Mouse (Mus musculus) liver, postnatal 0 days (tissue): ENCODE results near the gene 4930512M02Rik. TPM values are rescaled to one million over a fixed set of nuclear protein-coding genes. Genes with fewer than 3 reads are reported as not detected.

Experiments used
- ATAC-seq: fragments of 200-750 bp; cut with Nextera tagmentation; 2 replicates; pipeline ENCODE4 v1.8.0; 2017; ENCODE audit warnings: mild to moderate bottlenecking, moderate library complexity
- DNase-seq: peaks from one replicate; pipeline ENCODE4 v3.0.0-alpha.2; 2016
- H3K27ac ChIP-seq: fragments of 300-500 bp; sonication (generic); 2 replicates; pipeline ENCODE4 v1.5.1; 2014; ENCODE audit warnings: antibody characterized with exemption, moderate library complexity, mild to moderate bottlenecking, low read depth
- H3K27me3 ChIP-seq: fragments of 300-500 bp; sonication (generic); 2 replicates; pipeline ENCODE4 v1.6.1; 2014; ENCODE audit warnings: low read length, control low read depth, mixed read lengths; ENCODE audit not compliant: insufficient read depth
- H3K36me3 ChIP-seq: fragments of 300-500 bp; sonication (generic); replicated peaks from 2 replicates; pipeline ENCODE4 v1.6.1; 2014; ENCODE audit warnings: mild to moderate bottlenecking, control low read depth, low read length, moderate library complexity, mixed read lengths; ENCODE audit not compliant: insufficient read depth
- H3K4me1 ChIP-seq: fragments of 300-500 bp; sonication (generic); 2 replicates; pipeline ENCODE4 v1.6.1; 2014; ENCODE audit warnings: antibody characterized with exemption, mild to moderate bottlenecking, control low read depth; ENCODE audit not compliant: insufficient read depth
- H3K4me2 ChIP-seq: fragments of 300-500 bp; sonication (generic); 2 replicates; pipeline ENCODE4 v1.6.1; 2014; ENCODE audit warnings: low read depth, mild to moderate bottlenecking, low read length, moderate library complexity, mixed read lengths
- H3K4me3 ChIP-seq: fragments of 300-500 bp; sonication (generic); 2 replicates; pipeline ENCODE4 v1.5.1; 2014; ENCODE audit warnings: low read depth, low read length
- H3K9ac ChIP-seq: fragments of 300-500 bp; sonication (generic); replicated peaks from 2 replicates; pipeline ENCODE4 v1.6.1; 2014; ENCODE audit warnings: mild to moderate bottlenecking, moderate library complexity
- H3K9me3 ChIP-seq: fragments of 300-500 bp; sonication (generic); 2 replicates; pipeline ENCODE4 v1.6.1; 2016; ENCODE audit warnings: mild to moderate bottlenecking, control low read depth, low read length, mixed read lengths
- CTCF ChIP-seq: sonication (generic); IDR thresholded peaks from 2 replicates; pipeline ENCODE4 v1.5.1; 2016; ENCODE audit warnings: antibody characterized with exemption, low read depth
- EP300 ChIP-seq: IDR thresholded peaks from 2 replicates; pipeline ENCODE4 v1.6.1; 2016; ENCODE audit warnings: antibody characterized with exemption, low read depth, mild to moderate bottlenecking
- WGBS: fragments of 180-500 bp; shearing (Covaris S2); extraction: QIAGEN DNeasy Blood & Tissue Kit; methylation state at CpG from one replicate; pipeline ENCODE4 v1.1.7; 2014; ENCODE audit not compliant: insufficient replicate concordance; 5-methylcytosine and 5-hydroxymethylcytosine counted together
- polyA plus RNA-seq: library from polyadenylated mRNA; unstranded; fragments of >200 nt; fragmentation: Nextera tagmentation; extraction: Ambion mirVana; gene quantifications from 2 replicates; pipeline ENCODE4 v1.2.1, GENCODE M21; 2015

Gene 4930512M02Rik
- polyA plus RNA-seq, 1 experiment from 2014 or later: not detected

GRCm38 (mm10) chr11:11644303-11644702, 16.7 kb upstream of the 4930512M02Rik start:
- Histone ChIP-seq H3K4me2 (no peak overlapping the region), H3K9me3 (no peaks in the 10 kb centered on the region), H3K27me3 (no peaks in the 10 kb centered on the region), H3K9ac (no peak overlapping the region), H3K4me3 (no peak overlapping the region), H3K27ac (no peak overlapping the region), H3K36me3 (no peaks in the 10 kb centered on the region), H3K4me1 (no peaks in the 10 kb centered on the region)
- DNase-seq: no peak
- no peak for TF ChIP-seq CTCF
- no peak for TF ChIP-seq EP300
- ATAC-seq: no peak

- Histone ChIP-seq H3K27ac (no peak overlapping the region), H3K9me3 (no peaks in the 10 kb centered on the region), H3K4me1 (0 out of 2 replicates have a peak, but pooled peaks cover 3% of the 10 kb centered on the region), H3K9ac (no peak overlapping the region), H3K4me3 (no peak overlapping the region), H3K4me2 (no peak overlapping the region), H3K27me3 (no peaks in the 10 kb centered on the region), H3K36me3 (no peaks in the 10 kb centered on the region)
- WGBS: 28% methylated on average over 4 of the region's 4 CpGs
- ATAC-seq: no peak
- no peak for DNase-seq
- TF ChIP-seq CTCF (no peak), EP300 (no peak)
These were observed 3.4 kb downstream of the 4930512M02Rik start for GRCm38 (mm10) chr11:11624073-11624705.

GRCm38 (mm10) chr11:11609243-11609642, 18.4 kb downstream of the 4930512M02Rik start:
- TF ChIP-seq EP300 (no peak), CTCF (no peak)
- no peak for ATAC-seq
- Histone ChIP-seq H3K4me1 (no peaks in the 10 kb centered on the region), H3K27me3 (no peaks in the 10 kb centered on the region), H3K27ac (no peak overlapping the region), H3K9ac (no peak overlapping the region), H3K4me2 (no peak overlapping the region), H3K9me3 (peaks cover 16% of the 10 kb centered on the region), H3K36me3 (no peaks in the 10 kb centered on the region), H3K4me3 (no peak overlapping the region)
- DNase-seq: no peak
- 63% methylated on average over 2 of the region's 2 CpGs for WGBS

- TF ChIP-seq EP300: no peak
- no peak for TF ChIP-seq CTCF
These were observed 40.3 kb downstream of the 4930512M02Rik start for GRCm38 (mm10) chr11:11587327-11587726.

GRCm38 (mm10) chr11:11586423-11586822, 41.2 kb downstream of the 4930512M02Rik start:
- Histone ChIP-seq H3K27me3 (no peaks in the 10 kb centered on the region), H3K27ac (no peak overlapping the region), H3K9ac (no peak overlapping the region), H3K9me3 (no peaks in the 10 kb centered on the region), H3K4me1 (peaks cover 5% of the 10 kb centered on the region; the same call in 1 of the 2 replicates), H3K4me2 (no peak overlapping the region), H3K4me3 (no peak overlapping the region), H3K36me3 (no peaks in the 10 kb centered on the region)
- ATAC-seq (no peak), DNase-seq (no peak)
- 75% methylated on average over 1 of the region's 1 CpGs for WGBS
- TF ChIP-seq EP300 (no peak), CTCF (no peak)

More at GRCm38 (mm10) chr11:11587327-11587726, 40.3 kb downstream of the 4930512M02Rik start:
- Histone ChIP-seq H3K4me3 (no peak overlapping the region), H3K4me1 (peaks cover 5% of the 10 kb centered on the region; the same call in 1 of the 2 replicates), H3K27ac (no peak overlapping the region), H3K4me2 (no peak overlapping the region), H3K9me3 (no peaks in the 10 kb centered on the region), H3K27me3 (no peaks in the 10 kb centered on the region), H3K9ac (no peak overlapping the region), H3K36me3 (no peaks in the 10 kb centered on the region)
- DNase-seq (no peak), ATAC-seq (no peak)
- WGBS: 41% methylated on average over 2 of the region's 2 CpGs

GRCm38 (mm10) chr11:11573691-11574090, 53.9 kb downstream of the 4930512M02Rik start:
- 28% methylated on average over 6 of the region's 6 CpGs for WGBS
- Histone ChIP-seq H3K36me3 (no peaks in the 10 kb centered on the region), H3K27ac (no peak overlapping the region), H3K4me2 (no peak overlapping the region), H3K9me3 (no peaks in the 10 kb centered on the region), H3K9ac (no peak overlapping the region), H3K27me3 (no peaks in the 10 kb centered on the region), H3K4me3 (no peak overlapping the region), H3K4me1 (peaks cover 16% of the 10 kb centered on the region)
- no peak for TF ChIP-seq CTCF
- peak; percentile 55 for TF ChIP-seq EP300
- DNase-seq (peak; percentile 41), ATAC-seq (peak; percentile 58)

GRCm38 (mm10) chr11:11570747-11571146, 56.9 kb downstream of the 4930512M02Rik start:
- Histone ChIP-seq H3K9me3 (no peaks in the 10 kb centered on the region), H3K4me3 (no peak overlapping the region), H3K27ac (peak overlapping the region; percentile 41; the same call in 1 of the 2 replicates), H3K4me1 (peaks cover 24% of the 10 kb centered on the region), H3K36me3 (no peaks in the 10 kb centered on the region), H3K4me2 (no peak overlapping the region), H3K9ac (no peak overlapping the region), H3K27me3 (no peaks in the 10 kb centered on the region)
- DNase-seq (no peak), ATAC-seq (no peak)
- TF ChIP-seq CTCF (no peak), EP300 (peak; percentile 51; the same call in 1 of the 2 replicates)
